Mouse (Mus musculus) large intestine, adult 2 months (tissue): ENCODE data around the gene Gm26657. TPM values are rescaled to one million over a fixed set of nuclear protein-coding genes. Genes with fewer than 3 reads are reported as not detected.

Experiments used
- DNase-seq: peaks from one replicate; pipeline ENCODE4 v3.0.0-alpha.2; 2012; ENCODE audit warnings: low read depth, low spot score
- WGBS: fragments of 180-500 bp; shearing (Covaris S2); methylation state at CpG from one replicate; pipeline ENCODE4 v1.1.7; 2018; 5-methylcytosine and 5-hydroxymethylcytosine counted together
- polyA plus RNA-seq: library from polyadenylated mRNA; depleted of rRNA; stranded (reverse); fragments of >200 nt; gene quantifications from 2 replicates; pipeline ENCODE4 v1.2.3, GENCODE M21; 2012; rRNA removed

Gm26657 gene
- polyA plus RNA-seq, 1 experiment = not detected

- DNase-seq = no peak
- 93% methylated on average over 5 of the region's 5 CpGs for WGBS
These were observed 16.2 kb downstream of the Gm26657 start for GRCm38 (mm10) chr4:56756021-56756420.

GRCm38 (mm10) chr4:56756966-56757600, 17.2 kb downstream of the Gm26657 start:
- no peak for DNase-seq
- WGBS = 88% methylated on average over 10 of the region's 10 CpGs

- no peak for DNase-seq
- 81% methylated on average over 1 of the region's 1 CpGs for WGBS
These were observed 17.8 kb downstream of the Gm26657 start for GRCm38 (mm10) chr4:56757693-56758092.

GRCm38 (mm10) chr4:56767861-56768284, 28.0 kb downstream of the Gm26657 start:
- WGBS = 44% methylated on average over 5 of the region's 5 CpGs
- no peak for DNase-seq

- WGBS = 82% methylated on average over 7 of the region's 7 CpGs
- DNase-seq = no peak
These were observed 29.0 kb downstream of the Gm26657 start for GRCm38 (mm10) chr4:56768913-56769312.

- DNase-seq = no peak
- WGBS = 27% methylated on average over 1 of the region's 1 CpGs
These were observed 31.2 kb downstream of the Gm26657 start for GRCm38 (mm10) chr4:56771065-56771464.

Other genes starting within 250 kb of the Gm26657 start
- 0.12 TPM in 1 of 2 replicates, not detected in the other for gene Actl7b, start 1.4 kb downstream of the Gm26657 start, polyA plus RNA-seq
- not detected in 2 replicates for gene Actl7a, start 3.3 kb downstream of the Gm26657 start, polyA plus RNA-seq
- 8.6 and 8.7 TPM in 2 replicates for gene Elp1, start 62.3 kb downstream of the Gm26657 start, polyA plus RNA-seq
- gene Fam206a, start 62.3 kb downstream of the Gm26657 start, polyA plus RNA-seq = 3.3 and 3.6 TPM in 2 replicates
- gene Ctnnal1, start 125.1 kb downstream of the Gm26657 start, polyA plus RNA-seq = 4.7 and 6.0 TPM in 2 replicates
- 4.2 and 8.8 TPM in 2 replicates for gene Tmem245, start 207.4 kb downstream of the Gm26657 start, polyA plus RNA-seq